Mouse (Mus musculus): ENCODE results near the gene Wnt3a. TPM values are rescaled to one million over a fixed set of nuclear protein-coding genes. Genes with fewer than 3 reads are reported as not detected.
"Not testable (repeated sequence)": the region's sequence is repeated elsewhere in the genome, so short reads cannot be mapped to it uniquely, and the experiment has no call there.

Gene Wnt3a
- total RNA-seq, 4 experiments from 2014 or later: not detected

DNA sequence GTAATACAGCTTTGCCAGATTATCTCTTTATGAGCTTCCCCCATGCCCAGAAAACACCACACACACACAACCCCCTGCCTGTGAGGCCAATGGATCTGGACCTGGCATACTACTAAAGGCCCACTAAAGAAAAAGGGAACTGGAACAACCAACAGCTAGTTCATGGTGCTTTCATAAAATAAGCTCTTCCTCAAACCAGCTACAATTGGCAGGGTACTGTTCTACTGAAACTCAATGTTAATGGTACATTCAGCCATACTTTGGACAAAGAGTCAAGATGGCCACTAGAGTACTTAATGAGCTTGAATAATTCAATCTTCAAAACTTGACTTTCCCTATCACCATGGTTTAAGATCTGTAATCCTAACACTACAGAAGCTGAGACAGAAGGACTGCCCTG lies 68.9 kb downstream of the Wnt3a start:
- no peak for DNase-seq (ENCODE audit: low spot score)

DNA sequence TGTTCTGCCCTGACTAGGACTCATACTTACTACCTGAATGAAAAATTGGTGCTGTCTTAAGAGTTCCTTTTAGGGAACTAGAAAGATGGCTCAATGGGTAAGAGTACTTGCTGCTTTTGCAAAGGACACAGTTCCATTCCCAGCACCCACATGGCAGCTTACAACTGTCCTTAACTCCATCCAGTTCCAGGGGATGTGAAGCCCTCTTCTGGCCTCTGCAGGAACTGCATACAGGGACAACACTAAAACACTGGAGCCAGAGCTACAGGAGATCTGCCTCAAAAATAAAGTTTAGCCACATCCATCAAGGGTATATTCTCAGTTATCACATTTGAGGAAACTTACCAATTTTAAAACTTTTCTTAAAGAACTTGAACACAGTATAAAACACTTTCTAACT lies 71.5 kb downstream of the Wnt3a start:
- no peak for DNase-seq (ENCODE audit: low spot score)

GRCm38 (mm10) chr11:59218389-59218998 lies 72.1 kb downstream of the Wnt3a start:
- DNase-seq (ENCODE audit: low spot score): no peak

- DNase-seq (ENCODE audit: low spot score): no peak
Observed at GRCm38 (mm10) chr11:59216955-59217354, 73.6 kb downstream of the Wnt3a start.

DNA sequence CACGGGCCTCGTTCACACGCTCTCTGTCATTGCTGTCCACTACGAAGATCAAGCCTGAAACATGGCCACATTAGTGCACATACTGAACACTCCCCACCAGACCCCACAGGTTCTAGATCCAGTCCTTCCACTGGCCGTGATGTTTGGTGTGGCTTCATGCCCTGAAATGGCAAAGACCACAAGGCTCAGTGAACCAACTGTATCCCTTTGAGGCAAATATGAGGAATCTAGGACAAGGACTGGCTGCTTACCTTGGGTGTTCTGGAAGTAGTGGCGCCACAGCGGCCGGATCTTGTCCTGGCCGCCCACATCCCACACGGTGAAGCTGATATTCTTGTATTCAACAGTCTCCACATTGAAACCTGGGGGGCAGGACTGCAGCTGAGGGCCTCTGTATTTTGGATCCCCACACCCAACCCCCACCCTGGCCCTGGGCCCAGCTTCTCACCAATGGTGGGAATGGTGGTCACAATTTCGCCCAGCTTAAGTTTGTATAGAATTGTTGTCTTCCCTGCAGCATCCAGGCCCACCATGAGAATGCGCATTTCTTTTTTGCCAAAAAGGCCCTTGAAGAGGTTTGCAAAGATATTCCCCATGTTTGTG lies 77.6 kb downstream of the Wnt3a start:
- DNase-seq (ENCODE audit: low spot score): no peak

GRCm38 (mm10) chr11:59212320-59212719 lies 78.2 kb downstream of the Wnt3a start:
- DNase-seq (ENCODE audit: low spot score): not testable (repeated sequence)

- DNase-seq (ENCODE audit: low spot score): not testable (repeated sequence)
Observed at GRCm38 (mm10) chr11:59211561-59211960, 79.0 kb downstream of the Wnt3a start.

- no peak for DNase-seq (ENCODE audit: low spot score)
Observed at GRCm38 (mm10) chr11:59210020-59210419, 80.5 kb downstream of the Wnt3a start.

- DNase-seq (ENCODE audit: low spot score): no peak
Observed at GRCm38 (mm10) chr11:59209580-59209979, 81.0 kb downstream of the Wnt3a start.

DNA sequence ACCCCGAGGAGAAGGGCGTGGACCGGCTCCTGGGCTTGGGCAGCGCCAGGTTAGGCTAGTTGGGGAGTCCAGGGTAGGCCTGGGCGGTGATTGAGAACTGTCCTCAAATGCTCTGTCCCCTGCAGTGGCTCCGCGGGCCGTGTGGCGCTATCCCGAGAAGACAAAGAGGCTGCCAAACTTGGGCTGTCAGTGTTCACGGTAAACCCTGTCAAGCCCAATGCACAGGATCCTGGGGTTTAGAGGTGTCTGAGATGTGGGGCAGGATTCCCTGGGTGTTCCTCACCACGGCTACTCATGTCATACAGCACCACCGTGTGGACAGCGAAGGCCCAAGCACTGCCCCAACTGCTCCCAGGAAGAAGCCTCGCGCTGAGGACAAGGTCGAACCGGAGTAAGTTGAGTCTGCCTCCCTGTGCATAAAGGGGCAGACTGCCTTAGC lies 81.5 kb downstream of the Wnt3a start:
- DNase-seq (ENCODE audit: low spot score): peak; percentile 57

DNA sequence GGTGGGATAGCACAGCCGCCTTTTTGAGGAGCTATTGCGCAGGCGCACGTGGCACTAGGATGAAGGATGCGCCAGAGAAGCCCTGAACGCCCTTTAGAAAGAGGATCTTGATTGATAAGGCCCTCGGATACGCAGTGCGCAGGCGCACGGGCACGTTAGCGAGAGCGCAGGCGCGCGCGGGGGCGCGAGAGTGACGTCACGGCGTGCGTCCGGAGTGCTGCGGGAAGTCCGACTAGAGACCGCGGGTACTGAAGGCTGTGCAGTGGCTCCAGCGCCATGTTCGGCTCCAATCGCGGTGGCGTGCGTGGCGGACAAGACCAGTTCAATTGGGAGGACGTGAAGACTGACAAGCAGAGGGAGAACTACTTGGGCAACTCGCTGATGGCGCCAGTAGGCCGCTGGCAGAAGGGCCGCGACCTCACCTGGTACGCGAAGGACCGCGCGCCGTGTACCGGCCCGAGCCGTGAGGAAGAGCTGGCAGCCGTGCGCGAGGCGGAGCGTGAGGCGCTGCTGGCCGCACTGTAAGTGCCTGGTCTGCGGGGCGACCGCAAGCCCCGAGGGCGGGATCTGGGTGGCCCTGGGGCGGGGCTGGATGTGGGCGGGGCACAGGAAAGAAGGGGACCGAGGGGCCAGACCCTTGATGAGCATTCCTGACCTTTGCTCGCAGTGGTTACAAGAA lies 82.3 kb downstream of the Wnt3a start, which contains the start of gene 2310033P09Rik:
Gene 2310033P09Rik (plus strand): TSS at position 169 of the 679 bp plus-strand sequence.
- DNase-seq (ENCODE audit: low spot score): peak; percentile 91

DNA sequence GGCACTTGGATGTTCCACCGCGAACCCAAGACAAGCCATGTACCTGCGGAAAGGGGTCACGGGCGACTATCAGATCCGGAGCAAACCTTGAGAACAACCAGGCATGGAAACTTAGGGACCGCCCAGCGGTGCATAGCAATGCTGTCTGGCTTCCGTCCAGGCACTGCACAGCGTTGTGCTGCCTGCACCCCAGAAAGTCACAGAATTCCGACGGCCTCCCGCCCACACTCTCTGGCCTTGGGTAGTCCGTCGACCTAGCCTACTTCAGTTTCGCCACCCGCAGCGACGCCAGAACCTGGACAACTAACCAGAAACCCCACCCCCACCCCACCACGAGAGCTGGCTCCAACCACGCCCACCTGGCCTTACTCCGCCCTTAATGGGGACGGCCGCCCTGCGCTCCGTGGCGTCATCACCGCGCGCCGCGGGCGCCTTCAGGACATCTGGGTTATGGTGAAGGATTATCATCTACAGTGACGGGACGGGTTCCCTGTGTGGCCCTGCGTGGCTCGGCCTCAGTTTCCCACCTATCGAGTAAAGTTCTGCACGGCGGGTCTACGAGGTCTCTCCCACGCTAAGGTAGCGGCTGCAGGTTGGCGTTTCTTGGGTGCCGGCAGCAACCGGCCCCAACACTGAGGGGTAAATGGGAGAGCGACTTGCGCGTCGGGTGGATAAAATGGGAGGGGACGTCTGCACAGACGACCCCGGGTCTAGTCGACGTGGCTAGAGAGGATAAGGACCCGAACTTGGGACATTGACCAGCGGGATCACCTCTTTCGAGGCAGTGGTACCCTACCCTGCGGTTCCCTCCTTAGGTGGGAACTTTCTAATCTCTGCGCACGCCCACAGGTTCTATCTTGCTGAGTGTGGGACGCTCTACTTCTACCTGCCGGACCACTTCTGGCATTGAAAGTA lies 88.2 kb downstream of the Wnt3a start, which contains the start of gene Mrpl55:
Gene Mrpl55 (plus strand): TSS at position 406 of the 915 bp plus-strand sequence.
- DNase-seq (ENCODE audit: low spot score): peak; percentile 90

- no peak for DNase-seq (ENCODE audit: low spot score)
Observed at GRCm38 (mm10) chr11:59201216-59202002, 89.1 kb downstream of the Wnt3a start.

Small RNA genes lying within 50 kb of the gene (microRNA-seq; reads per million reads assigned to microRNA genes)
- not detected for gene Gm24756

Other genes starting within 250 kb of the Wnt3a start
- gene Obscn, start 154.3 kb downstream of the Wnt3a start, total RNA-seq (2022): 1,000 to 10,000 TPM in 1 of 4 experiments, 100 to 1,000 TPM in 3; 788 to 1,002 (median 896) TPM
- gene Iba57, start 127.0 kb downstream of the Wnt3a start, total RNA-seq (2022): 10 to 100 TPM; 14.8 to 21.8 (median 19.4) TPM
- gene Gjc2, start 107.5 kb downstream of the Wnt3a start, total RNA-seq (2022): under 1 TPM; 0.62 to 0.82 (median 0.63) TPM
- gene Guk1, start 98.5 kb downstream of the Wnt3a start, total RNA-seq (2022): 100 to 1,000 TPM; 112 to 142 (median 128) TPM
- 100 to 1,000 TPM; 100 to 119 (median 114) TPM for gene Mrpl55, start 88.3 kb downstream of the Wnt3a start, total RNA-seq (2022)
- gene 2310033P09Rik, start 82.4 kb downstream of the Wnt3a start, total RNA-seq (2022): 10 to 100 TPM in 3 of 4 experiments, 1 to 10 TPM in 1; 9.8 to 12.9 (median 10.6) TPM
- 100 to 1,000 TPM; 261 to 279 (median 274) TPM for gene Arf1, start 62.5 kb downstream of the Wnt3a start, total RNA-seq (2022)
- gene Wnt9a, start 16.2 kb upstream of the Wnt3a start, total RNA-seq (2022): 1 to 10 TPM; 4.3 to 4.9 (median 4.6) TPM
- not detected for gene Prss38, start 84.9 kb upstream of the Wnt3a start, total RNA-seq (2022)
- gene Jmjd4, start 159.3 kb upstream of the Wnt3a start, total RNA-seq (2022): 10 to 100 TPM; 10.4 to 13.8 (median 12.5) TPM
- 10 to 100 TPM; 41.5 to 52.6 (median 44.8) TPM for gene Snap47, start 160.4 kb upstream of the Wnt3a start, total RNA-seq (2022)
- 1 to 10 TPM; 3.4 to 5.3 (median 4.2) TPM for gene Zfp867, start 181.7 kb upstream of the Wnt3a start, total RNA-seq (2022)
- 10 to 100 TPM; 11.1 to 14.3 (median 13.3) TPM for gene Zkscan17, start 236.0 kb upstream of the Wnt3a start, total RNA-seq (2022)

Measured in heart, adult 8-10 months (tissue).